Mouse (Mus musculus): ENCODE measurements around the gene D630023F18Rik. TPM values are rescaled to one million over a fixed set of nuclear protein-coding genes. Genes with fewer than 3 reads are reported as not detected.

D630023F18Rik gene
- polyA plus RNA-seq, 1 experiment from 2014 or later = 0.15 TPM

DNA sequence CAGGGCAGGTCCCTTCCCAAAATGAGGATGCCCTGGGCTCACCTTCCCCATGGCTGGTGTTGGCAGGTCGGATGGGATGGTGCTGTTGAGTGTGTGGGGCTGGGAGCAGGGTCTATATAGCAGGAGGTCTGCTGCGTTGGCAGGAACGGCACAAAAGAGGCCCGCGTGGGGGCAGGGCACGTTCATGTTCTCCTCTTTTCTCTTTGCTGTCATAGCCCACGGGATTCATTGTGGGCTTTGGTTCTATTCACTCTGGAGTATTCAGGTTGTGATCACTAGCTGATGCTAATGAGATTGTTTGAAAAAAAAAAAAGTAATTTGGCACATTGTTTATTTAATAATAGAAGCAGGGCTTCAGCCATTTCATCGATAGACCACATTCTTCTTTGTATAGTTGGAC, 59.7 kb downstream of the D630023F18Rik start, which contains the start of gene Crygd:
Gene Crygd, minus strand, starts transcription at position 101 of the 400 bp plus-strand sequence.
- no peak within 1 kb of the TSS for H3K9ac ChIP-seq (ENCODE audit: low read length)
- H3K27me3 ChIP-seq (ENCODE audit: control insufficient read depth, insufficient read depth, low read depth, low read length) = no peaks in the 10 kb centered on the region
- no peak within 1 kb of the TSS for H3K4me3 ChIP-seq (ENCODE audit: low read length)
- ATAC-seq (ENCODE audit: low read depth) = no peak
- H3K4me1 ChIP-seq (replicated peaks; ENCODE audit: control insufficient read depth, insufficient read depth, low read length) = no peaks in the 10 kb centered on the region
- H3K9me3 ChIP-seq (ENCODE audit: control insufficient read depth, low read length) = no peaks in the 10 kb centered on the region
- 85% methylated on average over 8 of the region's 8 CpGs for WGBS
- no peaks in the 10 kb centered on the region for H3K36me3 ChIP-seq (ENCODE audit: control insufficient read depth, insufficient read depth, low read length)
- no peak within 1 kb of the TSS for H3K4me2 ChIP-seq (ENCODE audit: low read depth, low read length)
- no peak within 1 kb of the TSS for H3K27ac ChIP-seq (ENCODE audit: low read length)

Other genes starting within 250 kb of the D630023F18Rik start
- 6.0 and 10.1 TPM in 2 replicates for gene Plekhm3, start 166.4 kb downstream of the D630023F18Rik start, polyA plus RNA-seq (2015; fragmentation: Nextera tagmentation; extraction: Ambion mirVana)
- 0.26 and 0.33 TPM in 2 replicates for gene Akr1cl, start 90.5 kb downstream of the D630023F18Rik start, polyA plus RNA-seq (2015; fragmentation: Nextera tagmentation; extraction: Ambion mirVana)
- gene Cryge, start 72.1 kb downstream of the D630023F18Rik start, polyA plus RNA-seq (2015; fragmentation: Nextera tagmentation; extraction: Ambion mirVana) = not detected in 2 replicates
- not detected in 2 replicates for gene Crygd, start 59.8 kb downstream of the D630023F18Rik start, polyA plus RNA-seq (2015; fragmentation: Nextera tagmentation; extraction: Ambion mirVana)
- not detected in 2 replicates for gene Crygc, start 49.5 kb downstream of the D630023F18Rik start, polyA plus RNA-seq (2015; fragmentation: Nextera tagmentation; extraction: Ambion mirVana)
- gene Crygb, start 40.9 kb downstream of the D630023F18Rik start, polyA plus RNA-seq (2015; fragmentation: Nextera tagmentation; extraction: Ambion mirVana) = not detected in 2 replicates
- gene Cryga, start 19.8 kb downstream of the D630023F18Rik start, polyA plus RNA-seq (2015; fragmentation: Nextera tagmentation; extraction: Ambion mirVana) = not detected in 2 replicates
- gene Gm28845, start 3.7 kb downstream of the D630023F18Rik start, polyA plus RNA-seq (2015; fragmentation: Nextera tagmentation; extraction: Ambion mirVana) = not detected in 2 replicates
- 118 and 121 TPM in 2 replicates for gene Idh1, start 63.3 kb upstream of the D630023F18Rik start, polyA plus RNA-seq (2015; fragmentation: Nextera tagmentation; extraction: Ambion mirVana)
- gene Pikfyve, start 63.5 kb upstream of the D630023F18Rik start, polyA plus RNA-seq (2015; fragmentation: Nextera tagmentation; extraction: Ambion mirVana) = 6.6 and 8.8 TPM in 2 replicates
- gene Pth2r, start 158.8 kb upstream of the D630023F18Rik start, polyA plus RNA-seq (2015; fragmentation: Nextera tagmentation; extraction: Ambion mirVana) = not detected in 2 replicates

Measured in lung, embryonic 16.5 days (tissue).